Mouse (Mus musculus) MEL (cell line): Measurements from ENCODE around the gene Tha1. TPM values are rescaled to one million over a fixed set of nuclear protein-coding genes. Genes with fewer than 3 reads are reported as not detected.

ENCODE experiments used
- DNase-seq: peaks from one replicate; pipeline ENCODE4 v3.0.0; 2011; ENCODE audit warnings: low read depth, low spot score
- H3K27ac ChIP-seq: 2 replicates; pipeline ENCODE4 v1.5.1; 2012; ENCODE audit warnings: low read depth, mild to moderate bottlenecking, control low read depth, low read length, moderate library complexity; ENCODE audit not compliant: control insufficient read depth
- H3K27me3 ChIP-seq, 2 experiments: fragments of 150-350 bp in 1 of 2; sonication (generic) in 1 of 2; 2 replicates each; pipeline ENCODE4 v1.6.1; 2012; ENCODE audit warnings: low read length in 2 of 2, mild to moderate bottlenecking in 2 of 2, improper control_type of control experiment in 1 of 2, moderate library complexity in 1 of 2; ENCODE audit not compliant: insufficient read depth in 2 of 2, control insufficient read depth in 1 of 2
- H3K36me3 ChIP-seq, 2 experiments: 2 replicates each; pipeline ENCODE4 v1.6.1; 2012 to 2014; ENCODE audit warnings: low read length in 2 of 2, improper control_type of control experiment in 1 of 2, inconsistent platforms in 1 of 2, mild to moderate bottlenecking in 1 of 2; ENCODE audit not compliant: insufficient read depth in 2 of 2, control insufficient read depth in 1 of 2
- H3K4me1 ChIP-seq, 2 experiments: fragments of 150-350 bp in 1 of 2; sonication (generic) in 1 of 2; 2 replicates each; pipeline ENCODE4 v1.6.1; 2012; ENCODE audit warnings: low read length in 2 of 2, improper control_type of control experiment in 1 of 2, mild to moderate bottlenecking in 1 of 2; ENCODE audit not compliant: insufficient read depth in 2 of 2, control insufficient read depth in 1 of 2
- H3K4me3 ChIP-seq, 2 experiments: fragments of 150-350 bp in 1 of 2; sonication (generic) in 1 of 2; 2 replicates each; pipeline ENCODE4 v1.5.1; 2012; ENCODE audit warnings: low read depth in 2 of 2, low read length in 2 of 2, mild to moderate bottlenecking in 2 of 2, moderate library complexity in 2 of 2, control low read depth in 1 of 2, improper control_type of control experiment in 1 of 2; ENCODE audit not compliant: control insufficient read depth in 1 of 2, insufficient read depth in 1 of 2
- H3K79me2 ChIP-seq: 2 replicates; pipeline ENCODE4 v1.6.1; 2012; ENCODE audit warnings: mild to moderate bottlenecking, low read length, moderate library complexity; ENCODE audit not compliant: control insufficient read depth, poor library complexity, insufficient read depth
- H3K9ac ChIP-seq: 2 replicates; pipeline ENCODE4 v1.6.1; 2012; ENCODE audit warnings: low read depth, mild to moderate bottlenecking, control low read depth, low read length, moderate library complexity; ENCODE audit not compliant: control insufficient read depth, poor library complexity, severe bottlenecking
- H3K9me3 ChIP-seq: fragments of 150-350 bp; sonication (generic); replicated peaks from 2 replicates; pipeline ENCODE4 v1.6.1; 2012; ENCODE audit warnings: mild to moderate bottlenecking, low read length, improper control_type of control experiment, moderate library complexity; ENCODE audit not compliant: insufficient read depth
- BHLHE40 ChIP-seq: IDR thresholded peaks from 2 replicates; pipeline ENCODE4 v1.6.1; 2012; ENCODE audit warnings: low read depth, mild to moderate bottlenecking, inconsistent platforms, low read length, improper control_type of control experiment, borderline replicate concordance
- CHD1 ChIP-seq: IDR thresholded peaks from 2 replicates; pipeline ENCODE4 v1.6.1; 2012; ENCODE audit warnings: low read depth, mild to moderate bottlenecking, inconsistent platforms, low read length, improper control_type of control experiment
- CHD2 ChIP-seq: IDR thresholded peaks from 2 replicates; pipeline ENCODE4 v1.6.1; 2011; ENCODE audit warnings: low read length, improper control_type of control experiment
- ELF1 ChIP-seq: IDR thresholded peaks from 2 replicates; pipeline ENCODE4 v1.6.1; 2014; ENCODE audit warnings: low read depth, mild to moderate bottlenecking, inconsistent platforms, low read length, improper control_type of control experiment, moderate library complexity
- ETS1 ChIP-seq: IDR thresholded peaks from 2 replicates; pipeline ENCODE4 v1.6.1; 2012; ENCODE audit warnings: low read depth, mild to moderate bottlenecking, inconsistent platforms, low read length, improper control_type of control experiment, moderate library complexity
- GABPA ChIP-seq: IDR thresholded peaks from 2 replicates; pipeline ENCODE4 v1.6.1; 2012; ENCODE audit warnings: low read depth, mild to moderate bottlenecking, inconsistent platforms, low read length, improper control_type of control experiment, moderate library complexity
- GATA1 ChIP-seq: IDR thresholded peaks from 2 replicates; pipeline ENCODE4 v1.6.1; 2011; ENCODE audit warnings: low read depth, low read length, improper control_type of control experiment
- HCFC1 ChIP-seq: IDR thresholded peaks from 2 replicates; pipeline ENCODE4 v1.6.1; 2012; ENCODE audit warnings: low read depth, mild to moderate bottlenecking, inconsistent platforms, low read length, improper control_type of control experiment, moderate library complexity
- KAT2A ChIP-seq: conservative IDR thresholded peaks from 2 replicates; pipeline ENCODE4 v1.6.1; 2012; ENCODE audit warnings: low read depth, low read length, improper control_type of control experiment, inconsistent platforms
- MAFK ChIP-seq: IDR thresholded peaks from 2 replicates; pipeline ENCODE4 v1.6.1; 2011; ENCODE audit warnings: low read depth, mild to moderate bottlenecking, low read length, improper control_type of control experiment, borderline replicate concordance
- MAZ ChIP-seq: IDR thresholded peaks from 2 replicates; pipeline ENCODE4 v1.6.1; 2012; ENCODE audit warnings: low read depth, mild to moderate bottlenecking, inconsistent platforms, low read length, improper control_type of control experiment
- MYC ChIP-seq: IDR thresholded peaks from 2 replicates; pipeline ENCODE4 v1.6.1; 2011; ENCODE audit warnings: low read depth, mild to moderate bottlenecking, low read length, improper control_type of control experiment, moderate library complexity
- NELFE ChIP-seq: IDR thresholded peaks from 2 replicates; pipeline ENCODE4 v1.6.1; 2011; ENCODE audit warnings: low read depth, low read length, improper control_type of control experiment
- NRF1 ChIP-seq: IDR thresholded peaks from 2 replicates; pipeline ENCODE4 v1.6.1; 2014; ENCODE audit warnings: low read depth, mild to moderate bottlenecking, inconsistent platforms, low read length, improper control_type of control experiment, moderate library complexity; ENCODE audit not compliant: poor library complexity, insufficient read depth, severe bottlenecking
- POLR2AphosphoS2 ChIP-seq: IDR thresholded peaks from 2 replicates; pipeline ENCODE4 v1.6.1; 2011; ENCODE audit warnings: low read length, improper control_type of control experiment
- RAD21 ChIP-seq: IDR thresholded peaks from 2 replicates; pipeline ENCODE4 v1.6.1; 2011; ENCODE audit warnings: mild to moderate bottlenecking, low read depth, low read length, improper control_type of control experiment
- SIN3A ChIP-seq: IDR thresholded peaks from 2 replicates; pipeline ENCODE4 v1.6.1; 2012; ENCODE audit warnings: low read length, improper control_type of control experiment, inconsistent platforms
- TAL1 ChIP-seq: IDR thresholded peaks from 2 replicates; pipeline ENCODE4 v1.6.1; 2012; ENCODE audit warnings: mild to moderate bottlenecking, inconsistent platforms, low read length, moderate library complexity, mixed read lengths
- TCF12 ChIP-seq: IDR thresholded peaks from 2 replicates; pipeline ENCODE4 v1.6.1; 2014; ENCODE audit warnings: low read depth, mild to moderate bottlenecking, inconsistent platforms, low read length, improper control_type of control experiment, moderate library complexity
- USF2 ChIP-seq, 2 experiments: IDR thresholded peaks; 2 replicates each; pipeline ENCODE4 v1.6.1; 2011 to 2012; ENCODE audit warnings: improper control_type of control experiment in 2 of 2, low read length in 2 of 2, borderline replicate concordance in 1 of 2, inconsistent platforms in 1 of 2, low read depth in 1 of 2, mild to moderate bottlenecking in 1 of 2; ENCODE audit not compliant: insufficient read depth in 1 of 2
- ZC3H11A ChIP-seq: IDR thresholded peaks from 2 replicates; pipeline ENCODE4 v1.6.1; 2012; ENCODE audit warnings: low read depth, mild to moderate bottlenecking, inconsistent platforms, low read length, improper control_type of control experiment
- ZKSCAN1 ChIP-seq: IDR thresholded peaks from 2 replicates; pipeline ENCODE4 v1.6.1; 2012; ENCODE audit warnings: low read depth, mild to moderate bottlenecking, inconsistent platforms, low read length, improper control_type of control experiment, moderate library complexity
- ZNF384 ChIP-seq: IDR thresholded peaks from 2 replicates; pipeline ENCODE4 v1.6.1; 2012; ENCODE audit warnings: low read depth, mild to moderate bottlenecking, inconsistent platforms, low read length, improper control_type of control experiment
- polyA plus RNA-seq, 2 experiments: library from polyadenylated mRNA; stranded (reverse) in 1 of 2; unstranded in 1 of 2; fragments of >175 nt in 1 of 2; fragments of >200 nt in 1 of 2; gene quantifications; 2 replicates each; pipeline versions ENCODE4 v1.2.1 to v1.2.4; 2012; ENCODE audit warnings: low replicate concordance in 2 of 2, low read depth in 1 of 2; ENCODE audit not compliant: insufficient read length in 2 of 2, insufficient read depth in 1 of 2, missing spikeins in 1 of 2
- total RNA-seq: library from RNA; depleted of rRNA; stranded (reverse); fragments of 300-350 nt; gene quantifications from 2 replicates; pipeline ENCODE4 v1.2.3, GENCODE M21; 2012

The Tha1 gene
- total and polyA plus RNA-seq, 3 experiments = 0.12 TPM; not detected in 2

- Histone ChIP-seq H3K4me3 (no peak overlapping the region), H3K36me3 (no peaks in the 10 kb centered on the region), H3K27me3 (peaks cover 7 to 12% of the 10 kb centered on the region in 2 experiments), H3K9ac (no peak overlapping the region), H3K4me1 (no peaks in the 10 kb centered on the region), H3K79me2 (no peaks in the 10 kb centered on the region), H3K27ac (no peak overlapping the region), H3K9me3 (no peaks in the 10 kb centered on the region)
- no peak for DNase-seq
- TF ChIP-seq ELF1 (no peak), NELFE (no peak), MAFK (no peak), BHLHE40 (no peak), ZNF384 (no peak), GATA1 (no peak), RAD21 (no peak), MYC (no peak), CHD1 (no peak)
Observed at GRCm38 (mm10) chr11:117888168-117888852, 15.0 kb upstream of the Tha1 start.

DNA sequence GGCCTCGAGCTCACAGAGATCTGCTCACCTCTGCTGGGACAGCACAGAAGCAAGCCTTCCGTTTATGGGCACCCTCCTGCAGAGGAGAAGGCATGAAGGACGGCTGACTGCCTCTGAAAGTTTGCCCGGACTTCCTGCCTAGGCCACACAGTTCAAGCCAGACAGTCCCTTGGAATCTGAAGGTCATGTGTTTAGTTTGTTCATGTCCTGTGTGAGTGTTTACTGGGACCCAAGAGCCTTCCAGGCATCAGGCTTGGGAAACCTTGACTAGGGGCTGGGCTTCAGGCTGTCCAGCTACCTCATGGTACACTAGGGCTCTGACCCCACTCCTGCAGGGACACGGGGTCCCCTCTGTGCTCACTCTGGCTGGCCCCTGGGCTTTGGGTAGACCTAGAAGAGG is 12.7 kb upstream of the Tha1 start:
- Histone ChIP-seq H3K4me3 (no peak overlapping the region), H3K27me3 (peaks cover 7 to 12% of the 10 kb centered on the region in 2 experiments), H3K36me3 (peaks cover 0 to 6% of the 10 kb centered on the region in 2 experiments; a peak in 2 of 4 replicates), H3K27ac (no peak overlapping the region), H3K79me2 (no peaks in the 10 kb centered on the region), H3K4me1 (peaks cover 4 to 6% of the 10 kb centered on the region in 2 experiments), H3K9me3 (no peaks in the 10 kb centered on the region), H3K9ac (no peak overlapping the region)
- TF ChIP-seq NRF1 = no peak
- TF ChIP-seq USF2 (IDR thresholded peaks at IDR 0.05; ENCODE audit: borderline replicate concordance in 1 of 2, insufficient read depth in 1 of 2, low read depth in 1 of 2, low read length in 2 of 2) = no peak
- no peak for TF ChIP-seq CHD1
- no peak for TF ChIP-seq TAL1
- no peak for TF ChIP-seq MAFK
- TF ChIP-seq POLR2AphosphoS2 = no peak
- no peak for TF ChIP-seq ETS1
- TF ChIP-seq KAT2A = no peak
- TF ChIP-seq ZNF384 = no peak
- no peak for TF ChIP-seq MAZ
- TF ChIP-seq SIN3A = no peak
- TF ChIP-seq NELFE = no peak
- no peak for TF ChIP-seq TCF12
- TF ChIP-seq HCFC1 = no peak
- no peak for TF ChIP-seq GABPA
- TF ChIP-seq BHLHE40 = no peak
- TF ChIP-seq ZKSCAN1 = no peak
- TF ChIP-seq CHD2 = no peak
- TF ChIP-seq ZC3H11A = no peak
- DNase-seq = no peak
